Mouse (Mus musculus): Measurements from ENCODE around the gene Npm3. TPM values are rescaled to one million over a fixed set of nuclear protein-coding genes. Genes with fewer than 3 reads are reported as not detected.
A peak's percentile ranks its signal among the peaks of the same experiment; 100 is the strongest.

Npm3 gene
- polyA plus RNA-seq, 1 experiment from 2014 or later: 10.6 TPM

DNA sequence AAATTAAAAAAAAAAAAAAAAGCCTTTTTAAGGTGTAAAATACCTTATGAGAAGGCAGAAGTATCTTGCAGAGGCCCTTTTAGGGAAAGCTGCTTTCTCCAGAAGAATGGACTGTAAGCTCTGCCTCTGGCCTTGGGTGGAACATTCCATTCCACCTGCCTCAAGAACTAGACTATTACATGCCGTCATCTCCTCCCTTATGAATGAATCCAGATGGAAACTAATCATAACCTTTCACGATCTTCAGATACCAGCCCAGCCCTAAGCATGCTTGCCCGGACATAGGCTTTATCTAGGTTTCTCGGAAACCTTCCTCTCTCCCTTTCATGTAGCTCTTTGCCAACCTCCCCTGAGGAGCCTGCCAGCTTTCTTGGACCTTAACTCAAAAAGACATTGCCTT lies 38.9 kb upstream of the Npm3 start:
- Histone ChIP-seq H3K4me3 (replicated peaks; ENCODE audit: low read length) (no peak overlapping the region), H3K27me3 (replicated peaks; ENCODE audit: control insufficient read depth, insufficient read depth, low read length) (no peaks in the 10 kb centered on the region), H3K36me3 (ENCODE audit: control insufficient read depth, insufficient read depth) (no peaks in the 10 kb centered on the region), H3K4me2 (ENCODE audit: low read length) (no peak overlapping the region), H3K27ac (ENCODE audit: low read length) (no peak overlapping the region), H3K4me1 (replicated peaks; ENCODE audit: control insufficient read depth, insufficient read depth, low read length) (peaks cover 6% of the 10 kb centered on the region; the same call in 1 of the 2 replicates), H3K9ac (replicated peaks; ENCODE audit: low read depth, low read length) (no peak overlapping the region), H3K9me3 (ENCODE audit: control insufficient read depth, low read length) (no peaks in the 10 kb centered on the region)
- WGBS: 84% methylated on average over 4 of the region's 4 CpGs
- no peak for ATAC-seq

- ATAC-seq: no peak
- Histone ChIP-seq H3K9me3 (ENCODE audit: control insufficient read depth, low read length) (no peaks in the 10 kb centered on the region), H3K4me2 (ENCODE audit: low read length) (no peak overlapping the region), H3K27me3 (replicated peaks; ENCODE audit: control insufficient read depth, insufficient read depth, low read length) (no peaks in the 10 kb centered on the region), H3K27ac (ENCODE audit: low read length) (no peak overlapping the region), H3K4me1 (replicated peaks; ENCODE audit: control insufficient read depth, insufficient read depth, low read length) (peaks cover 6% of the 10 kb centered on the region; the same call in 1 of the 2 replicates), H3K9ac (replicated peaks; ENCODE audit: low read depth, low read length) (no peak overlapping the region), H3K4me3 (replicated peaks; ENCODE audit: low read length) (no peak overlapping the region), H3K36me3 (ENCODE audit: control insufficient read depth, insufficient read depth) (no peaks in the 10 kb centered on the region)
- 78% methylated on average over 3 of the region's 3 CpGs for WGBS
Observed at GRCm38 (mm10) chr19:45787450-45787849, 38.1 kb upstream of the Npm3 start.

- no peaks in the 10 kb centered on the region for H3K9me3 ChIP-seq (ENCODE audit: control insufficient read depth, low read length)
- no peak overlapping the region for H3K4me2 ChIP-seq (ENCODE audit: low read length)
- WGBS: 69% methylated on average over 3 of the region's 3 CpGs
- no peak overlapping the region for H3K4me3 ChIP-seq (replicated peaks; ENCODE audit: low read length)
- no peak overlapping the region for H3K27ac ChIP-seq (ENCODE audit: low read length)
- no peaks in the 10 kb centered on the region for H3K36me3 ChIP-seq (ENCODE audit: control insufficient read depth, insufficient read depth)
- ATAC-seq: no peak
- no peak overlapping the region for H3K9ac ChIP-seq (replicated peaks; ENCODE audit: low read depth, low read length)
- peaks cover 19% of the 10 kb centered on the region for H3K4me1 ChIP-seq (replicated peaks; ENCODE audit: control insufficient read depth, insufficient read depth, low read length)
- no peaks in the 10 kb centered on the region for H3K27me3 ChIP-seq (replicated peaks; ENCODE audit: control insufficient read depth, insufficient read depth, low read length)
Observed at GRCm38 (mm10) chr19:45785470-45785869, 36.1 kb upstream of the Npm3 start.

- WGBS: 35% methylated on average over 17 of the region's 17 CpGs
Observed at GRCm38 (mm10) chr19:45783933-45784576, 34.7 kb upstream of the Npm3 start.

DNA sequence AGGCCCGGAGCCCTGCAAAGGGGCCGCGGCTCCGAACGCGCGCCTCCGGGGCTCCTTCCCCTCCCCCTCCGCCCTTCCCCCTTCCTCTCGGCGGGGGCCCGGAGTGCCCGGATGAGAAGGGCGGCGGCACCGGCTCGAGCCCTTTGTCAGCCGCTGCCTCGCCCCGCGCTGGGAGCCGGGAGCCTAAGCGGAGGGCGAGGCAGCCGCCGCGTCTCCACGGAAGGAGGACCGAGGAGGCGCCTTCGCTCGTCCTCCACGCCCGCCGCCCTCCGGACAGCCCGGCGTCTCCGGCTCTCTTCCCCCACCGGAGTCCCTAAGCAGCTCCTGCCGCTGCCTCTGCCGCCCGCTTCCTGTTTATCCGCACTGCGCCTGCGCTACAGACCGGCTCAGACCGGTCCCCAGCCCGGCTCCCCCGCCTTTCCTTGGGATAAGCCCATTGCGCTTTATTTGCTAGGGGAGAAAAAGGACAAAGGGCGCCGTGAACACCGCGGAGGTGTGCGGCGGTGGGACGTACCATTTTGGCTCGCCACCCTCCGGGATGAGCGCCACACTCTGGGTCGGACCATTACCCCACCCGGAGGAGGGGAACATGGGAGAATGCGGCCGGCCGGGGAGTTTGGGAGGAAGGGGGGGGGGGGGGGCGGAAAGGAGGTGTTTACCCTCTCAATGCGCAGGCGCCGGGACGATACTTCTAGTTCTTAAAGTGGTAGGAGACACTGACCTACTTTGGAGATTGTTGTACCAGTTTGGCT lies 34.0 kb upstream of the Npm3 start, which contains the start of gene Mgea5:
Gene Mgea5 (minus strand): TSS at position 657 of the 752 bp plus-strand sequence.
- peak; percentile 97 for ATAC-seq
- Histone ChIP-seq H3K4me1 (replicated peaks; ENCODE audit: control insufficient read depth, insufficient read depth, low read length) (peaks cover 34% of the 10 kb centered on the region), H3K9me3 (ENCODE audit: control insufficient read depth, low read length) (no peaks in the 10 kb centered on the region), H3K36me3 (ENCODE audit: control insufficient read depth, insufficient read depth) (peaks cover 2% of the 10 kb centered on the region; the same call in 1 of the 2 replicates), H3K4me2 (ENCODE audit: low read length) (peak within 1 kb of the TSS; percentile 75), H3K4me3 (replicated peaks; ENCODE audit: low read length) (peak within 1 kb of the TSS; percentile 100), H3K27ac (ENCODE audit: low read length) (peak within 1 kb of the TSS; percentile 98), H3K9ac (replicated peaks; ENCODE audit: low read depth, low read length) (peak within 1 kb of the TSS; percentile 99), H3K27me3 (replicated peaks; ENCODE audit: control insufficient read depth, insufficient read depth, low read length) (no peaks in the 10 kb centered on the region)
- under 1% methylated on average over 60 of the region's 71 CpGs for WGBS

More at GRCm38 (mm10) chr19:45783933-45784576, 34.7 kb upstream of the Npm3 start:
- no peaks in the 10 kb centered on the region for H3K9me3 ChIP-seq (ENCODE audit: control insufficient read depth, low read length)
- H3K4me2 ChIP-seq (ENCODE audit: low read length): peak overlapping the region; percentile 60
- H3K4me1 ChIP-seq (replicated peaks; ENCODE audit: control insufficient read depth, insufficient read depth, low read length): peaks cover 32% of the 10 kb centered on the region
- H3K27me3 ChIP-seq (replicated peaks; ENCODE audit: control insufficient read depth, insufficient read depth, low read length): no peaks in the 10 kb centered on the region
- H3K4me3 ChIP-seq (replicated peaks; ENCODE audit: low read length): peak overlapping the region; percentile 100
- no peaks in the 10 kb centered on the region; the same call in 1 of the 2 replicates for H3K36me3 ChIP-seq (ENCODE audit: control insufficient read depth, insufficient read depth)
- peak overlapping the region; percentile 30; the same call in 1 of the 2 replicates for H3K9ac ChIP-seq (replicated peaks; ENCODE audit: low read depth, low read length)
- no peak for ATAC-seq
- 0 out of 2 replicates have a peak overlapping the region, but pooled peaks have one; percentile 21 for H3K27ac ChIP-seq (ENCODE audit: low read length)

GRCm38 (mm10) chr19:45782315-45783001 lies 33.1 kb upstream of the Npm3 start:
- H3K4me3 ChIP-seq (replicated peaks; ENCODE audit: low read length): peak overlapping the region; percentile 100
- H3K36me3 ChIP-seq (ENCODE audit: control insufficient read depth, insufficient read depth): peaks cover 2% of the 10 kb centered on the region; the same call in 1 of the 2 replicates
- H3K9ac ChIP-seq (replicated peaks; ENCODE audit: low read depth, low read length): peak overlapping the region; percentile 99
- H3K27ac ChIP-seq (ENCODE audit: low read length): peak overlapping the region; percentile 98
- peak overlapping the region; percentile 75 for H3K4me2 ChIP-seq (ENCODE audit: low read length)
- ATAC-seq: peak; percentile 8
- peaks cover 34% of the 10 kb centered on the region for H3K4me1 ChIP-seq (replicated peaks; ENCODE audit: control insufficient read depth, insufficient read depth, low read length)
- H3K27me3 ChIP-seq (replicated peaks; ENCODE audit: control insufficient read depth, insufficient read depth, low read length): no peaks in the 10 kb centered on the region
- no peaks in the 10 kb centered on the region for H3K9me3 ChIP-seq (ENCODE audit: control insufficient read depth, low read length)
- WGBS: under 1% methylated on average over 36 of the region's 36 CpGs

DNA sequence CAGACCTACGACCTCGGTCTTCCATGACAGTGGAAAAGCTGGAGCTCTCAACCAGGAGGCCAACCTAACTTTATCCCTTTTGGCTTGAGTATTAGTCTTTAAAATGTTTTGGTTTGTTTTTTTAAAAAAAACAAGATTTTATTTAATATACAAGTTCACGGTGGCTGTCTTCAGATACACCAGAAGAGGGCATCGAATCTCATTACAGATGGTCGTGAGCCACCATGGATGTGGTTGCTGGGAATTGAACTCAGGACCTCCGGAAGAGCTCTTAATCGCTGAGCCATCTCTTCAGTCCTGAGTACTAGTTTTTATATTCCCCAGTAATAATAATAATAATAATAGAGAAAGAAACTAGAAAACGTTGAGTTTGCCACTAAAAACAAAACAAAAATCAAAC lies 32.3 kb upstream of the Npm3 start:
- no peaks in the 10 kb centered on the region for H3K9me3 ChIP-seq (ENCODE audit: control insufficient read depth, low read length)
- H3K27me3 ChIP-seq (replicated peaks; ENCODE audit: control insufficient read depth, insufficient read depth, low read length): no peaks in the 10 kb centered on the region
- H3K4me1 ChIP-seq (replicated peaks; ENCODE audit: control insufficient read depth, insufficient read depth, low read length): peaks cover 34% of the 10 kb centered on the region
- 56% methylated on average over 8 of the region's 8 CpGs for WGBS
- H3K9ac ChIP-seq (replicated peaks; ENCODE audit: low read depth, low read length): no peak overlapping the region
- H3K4me2 ChIP-seq (ENCODE audit: low read length): peak overlapping the region; percentile 75
- no peak overlapping the region for H3K27ac ChIP-seq (ENCODE audit: low read length)
- H3K36me3 ChIP-seq (ENCODE audit: control insufficient read depth, insufficient read depth): peaks cover 6% of the 10 kb centered on the region; the same call in 1 of the 2 replicates
- H3K4me3 ChIP-seq (replicated peaks; ENCODE audit: low read length): peak overlapping the region; percentile 100
- ATAC-seq: no peak

DNA sequence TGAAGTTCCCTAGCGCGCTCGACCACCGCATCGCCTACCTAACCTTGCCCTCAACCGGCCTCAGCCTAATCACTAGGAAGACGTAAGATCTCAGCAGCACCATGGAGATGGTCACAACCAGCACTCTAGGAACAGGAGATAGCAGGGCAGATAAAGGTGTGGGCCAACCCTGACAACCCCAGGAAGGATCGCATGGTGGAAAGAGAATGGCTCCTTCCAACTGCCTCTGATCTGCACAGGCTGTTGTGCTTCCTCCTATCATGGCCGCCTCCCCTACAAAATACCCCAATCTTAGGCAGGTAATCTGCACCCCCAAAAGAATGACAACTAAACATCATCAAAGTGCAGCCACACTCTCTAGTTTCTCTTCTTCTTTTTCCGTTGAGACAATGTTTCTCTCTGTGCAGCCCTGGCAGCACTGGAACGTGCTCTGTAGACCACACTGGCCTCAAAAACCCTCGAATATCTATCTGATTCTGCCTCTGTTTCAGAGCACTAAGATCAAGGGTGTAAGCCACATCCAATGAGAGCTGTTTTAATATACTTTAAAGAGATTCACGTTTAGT lies 31.0 kb upstream of the Npm3 start:
- no peak overlapping the region for H3K4me3 ChIP-seq (replicated peaks; ENCODE audit: low read length)

More for the DNA sequence above, 31.0 kb upstream of the Npm3 start:
- Histone ChIP-seq H3K36me3 (ENCODE audit: control insufficient read depth, insufficient read depth) (peaks cover 9% of the 10 kb centered on the region; the same call in 1 of the 2 replicates), H3K4me1 (replicated peaks; ENCODE audit: control insufficient read depth, insufficient read depth, low read length) (peaks cover 34% of the 10 kb centered on the region), H3K9me3 (ENCODE audit: control insufficient read depth, low read length) (no peaks in the 10 kb centered on the region), H3K9ac (replicated peaks; ENCODE audit: low read depth, low read length) (no peak overlapping the region), H3K27ac (ENCODE audit: low read length) (no peak overlapping the region), H3K4me2 (ENCODE audit: low read length) (peak overlapping the region; percentile 75), H3K27me3 (replicated peaks; ENCODE audit: control insufficient read depth, insufficient read depth, low read length) (no peaks in the 10 kb centered on the region)
- ATAC-seq: no peak
- WGBS: 90% methylated on average over 13 of the region's 13 CpGs
